Mouse (Mus musculus): ENCODE results near the gene P2ry6. TPM values are rescaled to one million over a fixed set of nuclear protein-coding genes. Genes with fewer than 3 reads are reported as not detected.
A peak's percentile ranks its signal among the peaks of the same experiment; 100 is the strongest.

Gene P2ry6
- polyA plus RNA-seq, 1 experiment, result 402 TPM

- Histone ChIP-seq H3K4me1 (ENCODE audit: control insufficient read depth, insufficient read depth, low read length) (peaks cover 52% of the 10 kb centered on the region), H3K27ac (ENCODE audit: insufficient read depth, low read depth, low read length) (peak overlapping the region; percentile 85), H3K4me3 (ENCODE audit: insufficient read depth, low read length) (no peak overlapping the region)
- TF ChIP-seq POLR2A (IDR thresholded peaks at IDR 0.05; ENCODE audit: borderline replicate concordance, low read depth, low read length) (no peak), CTCF (IDR thresholded peaks at IDR 0.05; ENCODE audit: low read depth, low read length) (no peak)
These were observed 16.3 kb upstream of the P2ry6 start for GRCm38 (mm10) chr7:100990636-100991311.

GRCm38 (mm10) chr7:100988092-100988491 lies 13.6 kb upstream of the P2ry6 start:
- TF ChIP-seq CTCF (IDR thresholded peaks at IDR 0.05; ENCODE audit: low read depth, low read length), result peak; percentile 63
- no peak for TF ChIP-seq POLR2A (IDR thresholded peaks at IDR 0.05; ENCODE audit: borderline replicate concordance, low read depth, low read length)
- no peak overlapping the region for H3K4me3 ChIP-seq (ENCODE audit: insufficient read depth, low read length)
- peaks cover 47% of the 10 kb centered on the region for H3K4me1 ChIP-seq (ENCODE audit: control insufficient read depth, insufficient read depth, low read length)
- H3K27ac ChIP-seq (ENCODE audit: insufficient read depth, low read depth, low read length), result no peak overlapping the region

GRCm38 (mm10) chr7:100984452-100985395 lies 10.3 kb upstream of the P2ry6 start:
- Histone ChIP-seq H3K27ac (ENCODE audit: insufficient read depth, low read depth, low read length) (no peak overlapping the region), H3K4me3 (ENCODE audit: insufficient read depth, low read length) (no peak overlapping the region), H3K4me1 (ENCODE audit: control insufficient read depth, insufficient read depth, low read length) (peaks cover 19% of the 10 kb centered on the region)
- no peak for TF ChIP-seq POLR2A (IDR thresholded peaks at IDR 0.05; ENCODE audit: borderline replicate concordance, low read depth, low read length)
- no peak for TF ChIP-seq CTCF (IDR thresholded peaks at IDR 0.05; ENCODE audit: low read depth, low read length)

- H3K27ac ChIP-seq (ENCODE audit: insufficient read depth, low read depth, low read length), result peak overlapping the region; percentile 35; the same call in 1 of the 2 replicates
- H3K4me3 ChIP-seq (ENCODE audit: insufficient read depth, low read length), result no peak overlapping the region
- TF ChIP-seq CTCF (IDR thresholded peaks at IDR 0.05; ENCODE audit: low read depth, low read length) (no peak), POLR2A (IDR thresholded peaks at IDR 0.05; ENCODE audit: borderline replicate concordance, low read depth, low read length) (no peak)
- peaks cover 20% of the 10 kb centered on the region for H3K4me1 ChIP-seq (ENCODE audit: control insufficient read depth, insufficient read depth, low read length)
These were observed 4.7 kb upstream of the P2ry6 start for GRCm38 (mm10) chr7:100979175-100979574.

GRCm38 (mm10) chr7:100978171-100978570 lies 3.7 kb upstream of the P2ry6 start:
- H3K27ac ChIP-seq (ENCODE audit: insufficient read depth, low read depth, low read length), result no peak overlapping the region
- TF ChIP-seq POLR2A (IDR thresholded peaks at IDR 0.05; ENCODE audit: borderline replicate concordance, low read depth, low read length) (no peak), CTCF (IDR thresholded peaks at IDR 0.05; ENCODE audit: low read depth, low read length) (no peak)

GRCm38 (mm10) chr7:100972875-100973274 lies 1.6 kb downstream of the P2ry6 start:
- Histone ChIP-seq H3K27ac (ENCODE audit: insufficient read depth, low read depth, low read length) (no peak overlapping the region), H3K4me1 (ENCODE audit: control insufficient read depth, insufficient read depth, low read length) (peaks cover 2% of the 10 kb centered on the region), H3K4me3 (ENCODE audit: insufficient read depth, low read length) (no peak overlapping the region)
- TF ChIP-seq POLR2A (IDR thresholded peaks at IDR 0.05; ENCODE audit: borderline replicate concordance, low read depth, low read length), result no peak
- TF ChIP-seq CTCF (IDR thresholded peaks at IDR 0.05; ENCODE audit: low read depth, low read length), result no peak

More at GRCm38 (mm10) chr7:100978171-100978570, 3.7 kb upstream of the P2ry6 start:
- H3K4me1 ChIP-seq (ENCODE audit: control insufficient read depth, insufficient read depth, low read length), result peaks cover 20% of the 10 kb centered on the region
- H3K4me3 ChIP-seq (ENCODE audit: insufficient read depth, low read length), result no peak overlapping the region

- no peak overlapping the region for H3K27ac ChIP-seq (ENCODE audit: insufficient read depth, low read depth, low read length)
- H3K4me1 ChIP-seq (ENCODE audit: control insufficient read depth, insufficient read depth, low read length), result peaks cover 10% of the 10 kb centered on the region
- no peak for TF ChIP-seq POLR2A (IDR thresholded peaks at IDR 0.05; ENCODE audit: borderline replicate concordance, low read depth, low read length)
- no peak for TF ChIP-seq CTCF (IDR thresholded peaks at IDR 0.05; ENCODE audit: low read depth, low read length)
- no peak overlapping the region for H3K4me3 ChIP-seq (ENCODE audit: insufficient read depth, low read length)
These were observed 5.4 kb downstream of the P2ry6 start for GRCm38 (mm10) chr7:100968874-100969659.

GRCm38 (mm10) chr7:100968376-100968775 lies 6.1 kb downstream of the P2ry6 start:
- Histone ChIP-seq H3K4me3 (ENCODE audit: insufficient read depth, low read length) (no peak overlapping the region), H3K4me1 (ENCODE audit: control insufficient read depth, insufficient read depth, low read length) (peaks cover 10% of the 10 kb centered on the region), H3K27ac (ENCODE audit: insufficient read depth, low read depth, low read length) (no peak overlapping the region)
- TF ChIP-seq CTCF (IDR thresholded peaks at IDR 0.05; ENCODE audit: low read depth, low read length), result no peak
- no peak for TF ChIP-seq POLR2A (IDR thresholded peaks at IDR 0.05; ENCODE audit: borderline replicate concordance, low read depth, low read length)

- H3K4me1 ChIP-seq (ENCODE audit: control insufficient read depth, insufficient read depth, low read length), result peaks cover 10% of the 10 kb centered on the region
- H3K4me3 ChIP-seq (ENCODE audit: insufficient read depth, low read length), result no peak overlapping the region
- no peak overlapping the region for H3K27ac ChIP-seq (ENCODE audit: insufficient read depth, low read depth, low read length)
- TF ChIP-seq CTCF (IDR thresholded peaks at IDR 0.05; ENCODE audit: low read depth, low read length), result no peak
These were observed 6.6 kb downstream of the P2ry6 start for GRCm38 (mm10) chr7:100967850-100968249.

Measured in bone marrow macrophage, adult 2 months (primary cell).